Mouse (Mus musculus): Measurements from ENCODE around the gene Zc3h18. TPM values are rescaled to one million over a fixed set of nuclear protein-coding genes. Genes with fewer than 3 reads are reported as not detected.

Gene Zc3h18
- polyA plus RNA-seq, 1 experiment from 2014 or later: 41.3 TPM

DNA sequence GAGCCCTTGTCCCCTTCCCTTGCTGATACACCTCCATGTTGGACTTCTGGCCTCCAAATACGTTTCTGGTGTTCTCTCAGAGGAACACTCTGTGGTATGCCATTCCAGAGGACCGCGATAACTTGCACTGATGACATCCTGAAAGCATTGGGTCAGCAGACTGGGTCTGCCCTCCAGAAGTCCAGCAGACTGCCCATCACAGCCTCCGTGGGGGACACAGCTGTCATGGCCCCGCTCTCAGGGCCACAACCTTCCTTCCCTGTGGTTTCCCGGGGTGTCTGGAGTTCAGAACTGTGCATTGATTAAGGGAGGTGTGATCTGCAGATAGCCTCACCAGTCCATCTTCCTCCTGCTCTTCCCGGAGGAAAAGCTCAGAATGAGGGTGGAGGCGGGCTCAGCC lies 86.1 kb downstream of the Zc3h18 start:
- H3K4me3 ChIP-seq (ENCODE audit: low read length): no peak overlapping the region
- peaks cover 16% of the 10 kb centered on the region for H3K4me1 ChIP-seq (replicated peaks; ENCODE audit: control insufficient read depth, insufficient read depth, low read length)
- H3K36me3 ChIP-seq (ENCODE audit: control insufficient read depth, insufficient read depth, low read length): peaks cover 7% of the 10 kb centered on the region
- H3K9ac ChIP-seq (ENCODE audit: low read length): no peak overlapping the region
- peaks cover 28% of the 10 kb centered on the region for H3K27me3 ChIP-seq (ENCODE audit: control insufficient read depth, insufficient read depth, low read depth, low read length)
- no peak for ATAC-seq (ENCODE audit: low read depth)
- 55% methylated on average over 8 of the region's 8 CpGs for WGBS
- H3K27ac ChIP-seq (ENCODE audit: low read length): no peak overlapping the region
- H3K9me3 ChIP-seq (ENCODE audit: control insufficient read depth, low read length): no peaks in the 10 kb centered on the region
- no peak overlapping the region for H3K4me2 ChIP-seq (ENCODE audit: low read depth, low read length)

- peak; percentile 21; the same call in 1 of the 2 replicates for ATAC-seq (ENCODE audit: low read depth)
- WGBS: 24% methylated on average over 12 of the region's 12 CpGs
- Histone ChIP-seq H3K9me3 (ENCODE audit: control insufficient read depth, low read length) (no peaks in the 10 kb centered on the region), H3K36me3 (ENCODE audit: control insufficient read depth, insufficient read depth, low read length) (peaks cover 12% of the 10 kb centered on the region), H3K4me3 (ENCODE audit: low read length) (no peak overlapping the region), H3K4me1 (replicated peaks; ENCODE audit: control insufficient read depth, insufficient read depth, low read length) (peaks cover 16% of the 10 kb centered on the region), H3K4me2 (ENCODE audit: low read depth, low read length) (no peak overlapping the region; the same call in 1 of the 2 replicates), H3K9ac (ENCODE audit: low read length) (no peak overlapping the region), H3K27ac (ENCODE audit: low read length) (peak overlapping the region; percentile 42; the same call in 1 of the 2 replicates), H3K27me3 (ENCODE audit: control insufficient read depth, insufficient read depth, low read depth, low read length) (peaks cover 25% of the 10 kb centered on the region)
Measured at GRCm38 (mm10) chr8:122463651-122464640, 87.5 kb downstream of the Zc3h18 start.

- peaks cover 16% of the 10 kb centered on the region for H3K4me1 ChIP-seq (replicated peaks; ENCODE audit: control insufficient read depth, insufficient read depth, low read length)
- no peak overlapping the region for H3K4me3 ChIP-seq (ENCODE audit: low read length)
- no peak overlapping the region for H3K27ac ChIP-seq (ENCODE audit: low read length)
- H3K9ac ChIP-seq (ENCODE audit: low read length): no peak overlapping the region
- ATAC-seq (ENCODE audit: low read depth): no peak
- peaks cover 12% of the 10 kb centered on the region for H3K36me3 ChIP-seq (ENCODE audit: control insufficient read depth, insufficient read depth, low read length)
- H3K4me2 ChIP-seq (ENCODE audit: low read depth, low read length): no peak overlapping the region
- 68% methylated on average over 7 of the region's 7 CpGs for WGBS
- H3K9me3 ChIP-seq (ENCODE audit: control insufficient read depth, low read length): no peaks in the 10 kb centered on the region
- peaks cover 20% of the 10 kb centered on the region for H3K27me3 ChIP-seq (ENCODE audit: control insufficient read depth, insufficient read depth, low read depth, low read length)
Measured at GRCm38 (mm10) chr8:122464985-122465384, 88.6 kb downstream of the Zc3h18 start.

Other genes with a start within 250 kb of the Zc3h18 start
- 0.82 and 1.2 TPM in 2 replicates for gene Zfpm1, start 94.5 kb upstream of the Zc3h18 start, polyA plus RNA-seq (2015; fragmentation: Nextera tagmentation; extraction: Ambion mirVana)
- gene Trhr2, start 15.9 kb upstream of the Zc3h18 start, polyA plus RNA-seq (2015; fragmentation: Nextera tagmentation; extraction: Ambion mirVana): not detected in 2 replicates
- not detected in 2 replicates for gene Il17c, start 45.4 kb downstream of the Zc3h18 start, polyA plus RNA-seq (2015; fragmentation: Nextera tagmentation; extraction: Ambion mirVana)
- gene Cyba, start 56.3 kb downstream of the Zc3h18 start, polyA plus RNA-seq (2015; fragmentation: Nextera tagmentation; extraction: Ambion mirVana): 219 and 241 TPM in 2 replicates
- gene Mvd, start 66.8 kb downstream of the Zc3h18 start, polyA plus RNA-seq (2015; fragmentation: Nextera tagmentation; extraction: Ambion mirVana): 19.8 and 20.6 TPM in 2 replicates
- 1.3 and 1.5 TPM in 2 replicates for gene Snai3, start 84.1 kb downstream of the Zc3h18 start, polyA plus RNA-seq (2015; fragmentation: Nextera tagmentation; extraction: Ambion mirVana)
- 38.1 and 40.1 TPM in 2 replicates for gene Rnf166, start 99.5 kb downstream of the Zc3h18 start, polyA plus RNA-seq (2015; fragmentation: Nextera tagmentation; extraction: Ambion mirVana)
- 34.7 and 36.9 TPM in 2 replicates for gene Ctu2, start 99.5 kb downstream of the Zc3h18 start, polyA plus RNA-seq (2015; fragmentation: Nextera tagmentation; extraction: Ambion mirVana)
- gene Piezo1, start 174.7 kb downstream of the Zc3h18 start, polyA plus RNA-seq (2015; fragmentation: Nextera tagmentation; extraction: Ambion mirVana): 23.3 and 30.0 TPM in 2 replicates
- gene Cdt1, start 191.4 kb downstream of the Zc3h18 start, polyA plus RNA-seq (2015; fragmentation: Nextera tagmentation; extraction: Ambion mirVana): 39.1 and 41.1 TPM in 2 replicates
- gene Aprt, start 200.3 kb downstream of the Zc3h18 start, polyA plus RNA-seq (2015; fragmentation: Nextera tagmentation; extraction: Ambion mirVana): 279 and 290 TPM in 2 replicates
- 15.0 and 15.2 TPM in 2 replicates for gene Galns, start 234.9 kb downstream of the Zc3h18 start, polyA plus RNA-seq (2015; fragmentation: Nextera tagmentation; extraction: Ambion mirVana)
- 48.0 and 62.6 TPM in 2 replicates for gene Trappc2l, start 235.0 kb downstream of the Zc3h18 start, polyA plus RNA-seq (2015; fragmentation: Nextera tagmentation; extraction: Ambion mirVana)
- gene Pabpn1l, start 246.1 kb downstream of the Zc3h18 start, polyA plus RNA-seq (2015; fragmentation: Nextera tagmentation; extraction: Ambion mirVana): not detected in 2 replicates